Mouse (Mus musculus) liver, adult 2 months (tissue): ENCODE results near the gene Ddx50.

ENCODE experiments used
- CTCF ChIP-seq: fragments of 200-500 bp; IDR thresholded peaks from 2 replicates; pipeline ENCODE4 v1.5.1; 2011; ENCODE audit warnings: low read depth, low read length, control low read depth
- POLR2A ChIP-seq: fragments of 200-500 bp; IDR thresholded peaks from 2 replicates; pipeline ENCODE4 v1.6.1; 2011; ENCODE audit warnings: low read length, control low read depth; ENCODE audit not compliant: insufficient read depth; ENCODE audit errors: extremely low read depth

DNA sequence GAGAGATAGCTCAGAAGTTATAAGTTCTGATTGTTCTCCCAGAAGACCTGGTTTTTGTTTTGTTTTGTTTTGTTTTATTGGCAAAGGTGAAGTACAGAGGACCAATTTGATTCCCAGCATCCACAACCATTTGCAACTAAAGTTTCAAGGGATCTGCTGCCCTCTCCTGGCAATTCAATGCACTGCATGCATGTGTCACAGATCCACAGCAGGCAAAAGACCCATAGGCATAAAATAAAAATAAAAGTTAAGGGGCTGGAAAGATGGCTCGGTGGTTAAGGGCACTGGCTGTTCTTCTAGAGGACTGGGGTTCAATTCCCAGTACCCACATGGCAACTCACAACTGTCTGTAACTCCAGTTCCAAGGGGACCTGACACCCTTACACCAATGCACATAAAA, 28.8 kb upstream of the Ddx50 start:
- TF ChIP-seq POLR2A = no peak
- TF ChIP-seq CTCF = peak; percentile 12; the same call in 1 of the 2 replicates
